Mouse (Mus musculus) MEL (cell line): ENCODE measurements around the gene Chil1. TPM values are rescaled to one million over a fixed set of nuclear protein-coding genes. Genes with fewer than 3 reads are reported as not detected.

Experiments
- DNase-seq: peaks from one replicate; pipeline ENCODE4 v3.0.0; 2011; ENCODE audit warnings: low read depth, low spot score
- H3K27ac ChIP-seq: 2 replicates; pipeline ENCODE4 v1.5.1; 2012; ENCODE audit warnings: low read depth, mild to moderate bottlenecking, control low read depth, low read length, moderate library complexity; ENCODE audit not compliant: control insufficient read depth
- H3K27me3 ChIP-seq, 2 experiments: fragments of 150-350 bp in 1 of 2; sonication (generic) in 1 of 2; 2 replicates each; pipeline ENCODE4 v1.6.1; 2012; ENCODE audit warnings: low read length in 2 of 2, mild to moderate bottlenecking in 2 of 2, improper control_type of control experiment in 1 of 2, moderate library complexity in 1 of 2; ENCODE audit not compliant: insufficient read depth in 2 of 2, control insufficient read depth in 1 of 2
- H3K36me3 ChIP-seq, 2 experiments: 2 replicates each; pipeline ENCODE4 v1.6.1; 2012 to 2014; ENCODE audit warnings: low read length in 2 of 2, improper control_type of control experiment in 1 of 2, inconsistent platforms in 1 of 2, mild to moderate bottlenecking in 1 of 2; ENCODE audit not compliant: insufficient read depth in 2 of 2, control insufficient read depth in 1 of 2
- H3K4me1 ChIP-seq, 2 experiments: fragments of 150-350 bp in 1 of 2; sonication (generic) in 1 of 2; 2 replicates each; pipeline ENCODE4 v1.6.1; 2012; ENCODE audit warnings: low read length in 2 of 2, improper control_type of control experiment in 1 of 2, mild to moderate bottlenecking in 1 of 2; ENCODE audit not compliant: insufficient read depth in 2 of 2, control insufficient read depth in 1 of 2
- H3K4me3 ChIP-seq, 2 experiments: fragments of 150-350 bp in 1 of 2; sonication (generic) in 1 of 2; 2 replicates each; pipeline ENCODE4 v1.5.1; 2012; ENCODE audit warnings: low read depth in 2 of 2, low read length in 2 of 2, mild to moderate bottlenecking in 2 of 2, moderate library complexity in 2 of 2, control low read depth in 1 of 2, improper control_type of control experiment in 1 of 2; ENCODE audit not compliant: control insufficient read depth in 1 of 2, insufficient read depth in 1 of 2
- H3K79me2 ChIP-seq: 2 replicates; pipeline ENCODE4 v1.6.1; 2012; ENCODE audit warnings: mild to moderate bottlenecking, low read length, moderate library complexity; ENCODE audit not compliant: control insufficient read depth, poor library complexity, insufficient read depth
- H3K9ac ChIP-seq: 2 replicates; pipeline ENCODE4 v1.6.1; 2012; ENCODE audit warnings: low read depth, mild to moderate bottlenecking, control low read depth, low read length, moderate library complexity; ENCODE audit not compliant: control insufficient read depth, poor library complexity, severe bottlenecking
- H3K9me3 ChIP-seq: fragments of 150-350 bp; sonication (generic); replicated peaks from 2 replicates; pipeline ENCODE4 v1.6.1; 2012; ENCODE audit warnings: mild to moderate bottlenecking, low read length, improper control_type of control experiment, moderate library complexity; ENCODE audit not compliant: insufficient read depth
- BHLHE40 ChIP-seq: IDR thresholded peaks from 2 replicates; pipeline ENCODE4 v1.6.1; 2012; ENCODE audit warnings: low read depth, mild to moderate bottlenecking, inconsistent platforms, low read length, improper control_type of control experiment, borderline replicate concordance
- E2F4 ChIP-seq: IDR thresholded peaks from 2 replicates; pipeline ENCODE4 v1.6.1; 2011; ENCODE audit warnings: low read depth, low read length, improper control_type of control experiment, borderline replicate concordance
- ETS1 ChIP-seq: IDR thresholded peaks from 2 replicates; pipeline ENCODE4 v1.6.1; 2012; ENCODE audit warnings: low read depth, mild to moderate bottlenecking, inconsistent platforms, low read length, improper control_type of control experiment, moderate library complexity
- GABPA ChIP-seq: IDR thresholded peaks from 2 replicates; pipeline ENCODE4 v1.6.1; 2012; ENCODE audit warnings: low read depth, mild to moderate bottlenecking, inconsistent platforms, low read length, improper control_type of control experiment, moderate library complexity
- GATA1 ChIP-seq: IDR thresholded peaks from 2 replicates; pipeline ENCODE4 v1.6.1; 2011; ENCODE audit warnings: low read depth, low read length, improper control_type of control experiment
- JUND ChIP-seq: IDR thresholded peaks from 2 replicates; pipeline ENCODE4 v1.6.1; 2011; ENCODE audit warnings: low read depth, mild to moderate bottlenecking, improper control_type of control experiment, low read length
- MAFK ChIP-seq: IDR thresholded peaks from 2 replicates; pipeline ENCODE4 v1.6.1; 2011; ENCODE audit warnings: low read depth, mild to moderate bottlenecking, low read length, improper control_type of control experiment, borderline replicate concordance
- MAZ ChIP-seq: IDR thresholded peaks from 2 replicates; pipeline ENCODE4 v1.6.1; 2012; ENCODE audit warnings: low read depth, mild to moderate bottlenecking, inconsistent platforms, low read length, improper control_type of control experiment
- MEF2A ChIP-seq: IDR thresholded peaks from 2 replicates; pipeline ENCODE4 v1.6.1; 2014; ENCODE audit warnings: low read depth, mild to moderate bottlenecking, inconsistent platforms, low read length, improper control_type of control experiment; ENCODE audit not compliant: poor library complexity, insufficient replicate concordance, severe bottlenecking; ENCODE audit errors: extremely low read depth
- MXI1 ChIP-seq: IDR thresholded peaks from 2 replicates; pipeline ENCODE4 v1.6.1; 2011; ENCODE audit warnings: mild to moderate bottlenecking, low read depth, low read length, improper control_type of control experiment
- NELFE ChIP-seq: IDR thresholded peaks from 2 replicates; pipeline ENCODE4 v1.6.1; 2011; ENCODE audit warnings: low read depth, low read length, improper control_type of control experiment
- SIN3A ChIP-seq: IDR thresholded peaks from 2 replicates; pipeline ENCODE4 v1.6.1; 2012; ENCODE audit warnings: low read length, improper control_type of control experiment, inconsistent platforms
- TBP ChIP-seq: IDR thresholded peaks from 2 replicates; pipeline ENCODE4 v1.8.0; 2011; ENCODE audit warnings: low read depth, low read length, improper control_type of control experiment
- USF1 ChIP-seq: IDR thresholded peaks from 2 replicates; pipeline ENCODE4 v1.6.1; 2014; ENCODE audit warnings: low read depth, mild to moderate bottlenecking, inconsistent platforms, low read length, improper control_type of control experiment, moderate library complexity
- USF2 ChIP-seq, 2 experiments: IDR thresholded peaks; 2 replicates each; pipeline ENCODE4 v1.6.1; 2011 to 2012; ENCODE audit warnings: improper control_type of control experiment in 2 of 2, low read length in 2 of 2, borderline replicate concordance in 1 of 2, inconsistent platforms in 1 of 2, low read depth in 1 of 2, mild to moderate bottlenecking in 1 of 2; ENCODE audit not compliant: insufficient read depth in 1 of 2
- ZC3H11A ChIP-seq: IDR thresholded peaks from 2 replicates; pipeline ENCODE4 v1.6.1; 2012; ENCODE audit warnings: low read depth, mild to moderate bottlenecking, inconsistent platforms, low read length, improper control_type of control experiment
- ZMIZ1 ChIP-seq: IDR thresholded peaks from 2 replicates; pipeline ENCODE4 v1.6.1; 2012; ENCODE audit warnings: low read depth, mild to moderate bottlenecking, inconsistent platforms, low read length, improper control_type of control experiment, moderate library complexity
- ZNF384 ChIP-seq: IDR thresholded peaks from 2 replicates; pipeline ENCODE4 v1.6.1; 2012; ENCODE audit warnings: low read depth, mild to moderate bottlenecking, inconsistent platforms, low read length, improper control_type of control experiment
- polyA plus RNA-seq, 2 experiments: library from polyadenylated mRNA; stranded (reverse) in 1 of 2; unstranded in 1 of 2; fragments of >175 nt in 1 of 2; fragments of >200 nt in 1 of 2; gene quantifications; 2 replicates each; pipeline versions ENCODE4 v1.2.1 to v1.2.4; 2012; ENCODE audit warnings: low replicate concordance in 2 of 2, low read depth in 1 of 2; ENCODE audit not compliant: insufficient read length in 2 of 2, insufficient read depth in 1 of 2, missing spikeins in 1 of 2
- total RNA-seq: library from RNA; depleted of rRNA; stranded (reverse); fragments of 300-350 nt; gene quantifications from 2 replicates; pipeline ENCODE4 v1.2.3, GENCODE M21; 2012

The Chil1 gene
- total and polyA plus RNA-seq, 3 experiments, result not detected

- Histone ChIP-seq H3K4me1 (peaks cover 2 to 10% of the 10 kb centered on the region in 2 experiments; a peak in 3 of 4 replicates), H3K36me3 (no peaks in the 10 kb centered on the region), H3K4me3 (no peak overlapping the region), H3K79me2 (no peaks in the 10 kb centered on the region), H3K9me3 (no peaks in the 10 kb centered on the region), H3K27me3 (no peaks in the 10 kb centered on the region), H3K9ac (no peak overlapping the region), H3K27ac (no peak overlapping the region)
- TF ChIP-seq E2F4 (no peak), GABPA (no peak), MEF2A (no peak), ZNF384 (no peak), TBP (no peak), ZMIZ1 (no peak), NELFE (no peak), ETS1 (no peak), ZC3H11A (no peak), MAFK (no peak), USF1 (no peak), MXI1 (no peak), JUND (no peak)
- no peak for DNase-seq
Observed at GRCm38 (mm10) chr1:134217942-134218341, 36.0 kb downstream of the Chil1 start.

- no peaks in the 10 kb centered on the region for H3K27me3 ChIP-seq
- H3K27ac ChIP-seq, result no peak overlapping the region
- no peak overlapping the region for H3K9ac ChIP-seq
- H3K4me3 ChIP-seq, result no peak overlapping the region
- no peaks in the 10 kb centered on the region for H3K4me1 ChIP-seq
- TF ChIP-seq USF2 (IDR thresholded peaks at IDR 0.05; ENCODE audit: borderline replicate concordance in 1 of 2, insufficient read depth in 1 of 2, low read depth in 1 of 2, low read length in 2 of 2) (no peak), ZMIZ1 (no peak), GATA1 (no peak), BHLHE40 (no peak), SIN3A (no peak), GABPA (no peak), MXI1 (no peak), MAZ (no peak)
- DNase-seq, result no peak
- no peaks in the 10 kb centered on the region for H3K36me3 ChIP-seq
- no peaks in the 10 kb centered on the region for H3K79me2 ChIP-seq
- no peaks in the 10 kb centered on the region for H3K9me3 ChIP-seq
Observed at GRCm38 (mm10) chr1:134219608-134220007, 37.6 kb downstream of the Chil1 start.
